Mouse (Mus musculus) heart, embryonic 13.5 days (tissue): ENCODE measurements around the gene Dnah2. TPM values are rescaled to one million over a fixed set of nuclear protein-coding genes. Genes with fewer than 3 reads are reported as not detected.

Experiments
- ATAC-seq: fragments of 200-750 bp; cut with Nextera tagmentation; 2 replicates; pipeline ENCODE4 v1.8.0; 2017; ENCODE audit warnings: moderate TSS enrichment; ENCODE audit not compliant: insufficient number of reproducible peaks, low FRiP score, low TSS enrichment; ENCODE audit errors: extremely low read depth
- H3K27ac ChIP-seq: fragments of 300-500 bp; sonication (generic); replicated peaks from 2 replicates; pipeline ENCODE4 v1.5.1; 2015; ENCODE audit warnings: moderate library complexity, mild to moderate bottlenecking, inconsistent platforms
- H3K27me3 ChIP-seq: fragments of 300-500 bp; sonication (generic); replicated peaks from 2 replicates; pipeline ENCODE4 v1.6.1; 2015; ENCODE audit warnings: mild to moderate bottlenecking, inconsistent platforms
- H3K36me3 ChIP-seq: fragments of 300-500 bp; sonication (generic); 2 replicates; pipeline ENCODE4 v1.6.1; 2015; ENCODE audit warnings: mild to moderate bottlenecking, inconsistent platforms
- H3K4me1 ChIP-seq: fragments of 300-500 bp; sonication (generic); 2 replicates; pipeline ENCODE4 v1.6.1; 2015; ENCODE audit warnings: inconsistent platforms
- H3K4me2 ChIP-seq: fragments of 300-500 bp; sonication (generic); 2 replicates; pipeline ENCODE4 v1.6.1; 2015; ENCODE audit warnings: inconsistent platforms, mild to moderate bottlenecking, moderate library complexity
- H3K4me3 ChIP-seq: fragments of 300-500 bp; sonication (generic); 2 replicates; pipeline ENCODE4 v1.5.1; 2015; ENCODE audit warnings: moderate library complexity, mild to moderate bottlenecking, inconsistent platforms
- H3K9ac ChIP-seq: fragments of 300-500 bp; sonication (generic); 2 replicates; pipeline ENCODE4 v1.6.1; 2015; ENCODE audit warnings: inconsistent platforms, mild to moderate bottlenecking, moderate library complexity
- H3K9me3 ChIP-seq: fragments of 300-500 bp; sonication (generic); 2 replicates; pipeline ENCODE4 v1.6.1; 2016; ENCODE audit warnings: inconsistent platforms
- WGBS: fragments of 180-500 bp; shearing (Covaris S2); methylation state at CpG from one replicate; pipeline ENCODE4 v1.1.7; 2015; ENCODE audit warnings: mixed read lengths; 5-methylcytosine and 5-hydroxymethylcytosine counted together
- microRNA-seq: library from miRNA; unstranded; fragments of <30 nt; microRNA quantifications from one replicate; pipeline ENCODE4, GENCODE M21; 2016
- polyA plus RNA-seq: library from polyadenylated mRNA; unstranded; fragments of >200 nt; fragmentation: Nextera tagmentation; extraction: Ambion mirVana; gene quantifications from 2 replicates; pipeline ENCODE4 v1.2.1, GENCODE M21; 2015

The Dnah2 gene
- polyA plus RNA-seq, 1 experiment from 2014 or later, result 0.07 TPM

DNA sequence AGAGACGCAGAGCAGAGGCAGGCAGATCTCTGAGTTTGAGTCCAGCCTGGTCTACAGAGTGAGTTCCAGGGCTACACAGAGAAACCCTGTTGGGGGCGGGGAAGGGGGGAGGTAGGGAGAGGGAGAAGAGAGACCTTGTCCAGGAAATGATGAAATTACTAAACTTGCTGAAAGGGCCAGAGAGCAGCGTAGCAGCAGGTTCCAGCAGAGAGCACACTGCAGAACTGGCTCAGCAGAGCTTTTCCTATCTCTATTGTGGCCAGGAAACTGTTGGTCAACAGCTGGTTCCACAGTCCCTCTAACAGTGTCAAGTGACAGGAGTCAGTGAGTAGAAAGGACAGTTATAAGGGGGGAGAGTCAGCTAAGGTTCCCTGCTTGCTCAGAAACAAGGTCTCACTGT lies 169.3 kb downstream of the Dnah2 start:
- ATAC-seq, result no peak
- Histone ChIP-seq H3K4me3 (no peak overlapping the region), H3K27me3 (no peaks in the 10 kb centered on the region), H3K9me3 (no peaks in the 10 kb centered on the region), H3K9ac (no peak overlapping the region), H3K36me3 (peaks cover 10% of the 10 kb centered on the region), H3K4me2 (no peak overlapping the region), H3K4me1 (peaks cover 18% of the 10 kb centered on the region), H3K27ac (no peak overlapping the region)
- 78% methylated on average over 3 of the region's 3 CpGs for WGBS

DNA sequence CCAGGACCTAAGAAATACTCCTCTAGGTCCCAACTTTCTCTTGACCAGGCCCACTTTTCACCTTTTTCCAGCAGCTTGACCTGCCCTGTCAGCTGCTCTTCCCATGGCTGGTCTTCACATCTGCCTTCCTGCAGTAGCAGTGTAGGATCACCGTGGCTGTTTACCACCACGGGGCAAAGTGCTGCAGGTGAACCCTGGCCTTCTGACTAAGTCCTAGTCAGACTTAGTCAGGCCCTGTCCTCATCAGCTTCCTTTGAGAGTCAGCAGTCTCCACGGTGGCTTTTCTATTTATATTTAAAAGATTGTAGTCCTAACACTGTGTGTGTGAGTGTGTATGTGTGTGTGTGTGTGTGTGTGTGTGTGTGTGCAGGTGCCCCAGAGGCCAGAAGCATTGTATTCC lies 171.1 kb downstream of the Dnah2 start:
- H3K27ac ChIP-seq, result no peak overlapping the region
- H3K4me2 ChIP-seq, result no peak overlapping the region
- H3K27me3 ChIP-seq, result no peaks in the 10 kb centered on the region
- H3K9me3 ChIP-seq, result no peaks in the 10 kb centered on the region
- peaks cover 23% of the 10 kb centered on the region for H3K4me1 ChIP-seq
- no peak overlapping the region for H3K9ac ChIP-seq
- no peak overlapping the region for H3K4me3 ChIP-seq
- 67% methylated on average over 3 of the region's 3 CpGs for WGBS
- peaks cover 26% of the 10 kb centered on the region for H3K36me3 ChIP-seq
- ATAC-seq, result no peak

DNA sequence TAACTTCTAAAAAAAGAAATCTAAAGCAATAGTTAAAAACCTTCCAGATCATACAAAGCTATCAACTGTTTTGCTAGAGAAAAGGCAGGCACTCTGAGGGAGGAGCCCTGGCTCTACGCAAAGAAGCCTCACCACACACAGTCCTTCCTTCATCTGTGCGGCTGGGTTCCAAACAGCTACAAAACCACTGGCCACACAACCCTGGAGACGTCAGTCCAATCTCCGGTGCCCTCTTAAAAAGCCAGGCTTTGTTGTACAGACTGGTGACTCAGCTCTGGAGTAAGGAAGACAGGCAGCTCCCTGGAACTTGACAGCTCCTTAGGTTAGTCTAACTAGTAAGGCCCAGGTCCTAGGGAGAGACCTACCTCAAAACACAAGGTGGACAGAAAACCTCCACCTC lies 173.3 kb downstream of the Dnah2 start:
- no peak for ATAC-seq
- Histone ChIP-seq H3K27ac (no peak overlapping the region), H3K36me3 (peaks cover 28% of the 10 kb centered on the region), H3K27me3 (no peaks in the 10 kb centered on the region), H3K4me2 (no peak overlapping the region), H3K4me1 (peaks cover 32% of the 10 kb centered on the region), H3K9me3 (no peaks in the 10 kb centered on the region), H3K4me3 (no peak overlapping the region), H3K9ac (no peak overlapping the region)
- 83% methylated on average over 4 of the region's 4 CpGs for WGBS

DNA sequence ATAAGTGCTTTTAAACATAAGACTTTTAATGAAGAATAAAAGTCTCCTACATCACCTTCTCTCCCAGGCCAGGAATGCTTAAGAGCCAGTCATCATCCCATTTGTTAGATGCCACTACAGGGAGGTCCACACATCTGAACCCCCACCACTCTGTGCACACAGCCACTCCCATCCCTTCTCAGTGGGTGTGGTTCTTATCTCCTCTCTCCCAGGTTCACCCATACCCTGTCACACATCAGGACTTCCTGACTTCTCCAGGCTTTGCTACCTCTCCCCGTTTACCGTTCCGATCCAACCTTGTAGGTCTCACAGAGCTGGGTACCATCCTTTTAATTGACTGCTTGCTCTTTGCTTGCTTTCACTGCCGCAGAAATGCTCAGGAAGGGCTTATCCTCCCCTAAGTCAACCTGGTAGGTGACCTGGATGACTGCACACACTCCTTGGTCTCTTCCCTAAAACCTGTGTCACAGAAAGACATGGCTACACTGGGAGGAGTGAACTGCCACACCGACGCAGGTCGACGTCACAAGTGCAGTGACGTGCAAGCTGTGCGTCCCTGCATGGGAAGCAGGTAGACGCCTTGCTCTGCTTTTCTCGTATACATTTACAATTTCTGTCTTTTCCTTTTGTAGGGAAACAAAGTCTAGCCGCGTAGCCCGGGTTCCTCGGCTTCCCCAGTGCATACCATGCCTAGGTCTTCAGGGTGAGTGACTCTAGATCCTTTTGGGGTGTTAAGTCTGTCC lies 175.5 kb downstream of the Dnah2 start:
- no peak for ATAC-seq
- 83% methylated on average over 16 of the region's 16 CpGs for WGBS
- Histone ChIP-seq H3K4me2 (peak overlapping the region; percentile 43), H3K27me3 (no peaks in the 10 kb centered on the region), H3K4me3 (no peak overlapping the region), H3K9me3 (no peaks in the 10 kb centered on the region), H3K9ac (0 out of 2 replicates have a peak overlapping the region, but pooled peaks have one; percentile 55), H3K4me1 (peaks cover 38% of the 10 kb centered on the region), H3K27ac (no peak overlapping the region), H3K36me3 (peaks cover 28% of the 10 kb centered on the region)

DNA sequence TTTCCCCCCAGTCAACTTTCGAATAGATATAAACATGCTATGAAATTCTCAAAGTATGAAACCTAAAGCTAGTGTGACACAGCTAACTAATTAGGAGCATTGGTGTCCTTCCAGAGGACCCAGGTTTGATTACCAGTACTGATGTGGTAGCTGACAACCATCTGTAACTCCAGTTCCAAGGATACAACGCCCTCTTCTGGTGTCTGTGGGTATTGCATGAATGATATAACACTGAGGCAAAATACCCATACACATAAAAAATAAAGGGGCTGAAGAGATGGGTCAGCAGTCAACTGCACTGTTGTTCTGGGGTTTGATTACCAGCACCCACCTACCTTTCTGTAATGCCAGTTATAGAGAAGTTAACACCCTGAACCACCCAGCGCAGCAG lies 176.1 kb downstream of the Dnah2 start:
- Histone ChIP-seq H3K4me2 (peak overlapping the region; percentile 53), H3K36me3 (peaks cover 27% of the 10 kb centered on the region), H3K27me3 (no peaks in the 10 kb centered on the region), H3K9ac (no peak overlapping the region), H3K9me3 (no peaks in the 10 kb centered on the region), H3K4me1 (peaks cover 42% of the 10 kb centered on the region), H3K27ac (peak overlapping the region; percentile 75), H3K4me3 (no peak overlapping the region)
- 52% methylated on average over 3 of the region's 3 CpGs for WGBS
- no peak for ATAC-seq

DNA sequence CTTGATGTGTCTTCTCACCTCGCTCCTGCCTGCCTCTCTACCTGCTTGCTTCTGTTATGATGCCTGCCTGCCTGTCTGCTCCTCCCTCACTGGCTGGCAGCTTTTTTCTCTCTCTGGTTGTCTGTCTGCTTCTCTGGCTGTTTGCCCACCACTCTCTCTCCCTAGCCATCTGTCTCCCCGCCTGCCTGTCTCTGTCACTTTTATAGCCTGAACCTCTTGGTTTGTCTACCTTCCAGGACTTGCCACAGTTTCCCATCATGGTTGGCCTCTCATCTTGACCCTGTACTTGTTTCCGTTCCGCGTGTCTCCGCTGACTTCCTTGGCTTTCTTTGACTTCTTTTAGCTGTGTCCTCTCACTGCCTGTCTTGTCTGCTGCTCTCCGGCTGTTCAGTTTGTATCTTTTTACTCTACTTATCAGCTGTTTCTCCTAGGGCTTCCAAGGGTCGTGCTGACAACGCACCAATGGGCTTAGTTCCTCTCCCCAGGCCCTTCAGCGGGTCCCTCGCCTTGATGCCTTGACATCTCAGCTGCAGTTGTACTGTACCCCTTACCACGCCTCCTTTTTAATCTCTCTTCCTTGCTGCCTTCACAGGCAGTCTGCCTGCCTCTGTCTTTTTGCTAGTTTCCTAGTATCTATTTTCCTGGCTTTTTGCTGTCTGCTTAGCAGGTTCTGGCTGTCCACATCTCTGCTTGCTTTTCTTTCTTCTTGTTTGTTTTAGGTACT lies 176.7 kb downstream of the Dnah2 start:
- no peaks in the 10 kb centered on the region for H3K9me3 ChIP-seq
- no peak for ATAC-seq
- WGBS, result 16% methylated on average over 12 of the region's 12 CpGs
- H3K27me3 ChIP-seq, result no peaks in the 10 kb centered on the region
- peaks cover 48% of the 10 kb centered on the region for H3K4me1 ChIP-seq
- peak overlapping the region; percentile 56 for H3K9ac ChIP-seq
- H3K4me2 ChIP-seq, result peak overlapping the region; percentile 53
- peak overlapping the region; percentile 16; the same call in 1 of the 2 replicates for H3K4me3 ChIP-seq
- peak overlapping the region; percentile 75 for H3K27ac ChIP-seq
- H3K36me3 ChIP-seq, result peaks cover 23% of the 10 kb centered on the region

DNA sequence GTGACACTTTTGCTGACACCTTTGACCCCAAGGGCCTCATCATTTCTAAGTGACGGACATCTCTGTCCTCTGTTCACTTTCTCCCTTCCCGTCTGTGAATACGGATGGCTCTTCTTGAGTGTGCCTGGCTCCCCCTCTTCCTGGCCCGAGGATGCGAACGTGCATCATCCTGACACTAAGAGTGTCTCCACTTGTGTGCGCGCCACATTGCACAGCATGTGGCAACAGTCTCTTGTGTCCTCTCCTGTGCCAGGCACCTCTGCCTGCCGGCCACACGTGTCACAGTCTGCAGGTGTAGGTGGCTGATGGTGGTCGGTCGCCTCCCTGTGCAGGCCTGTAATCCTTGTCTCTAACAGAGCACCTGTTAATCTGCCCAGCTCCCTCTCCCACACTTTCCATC lies 177.3 kb downstream of the Dnah2 start:
- Histone ChIP-seq H3K9ac (peak overlapping the region; percentile 56; the same call in 1 of the 2 replicates), H3K4me3 (no peak overlapping the region), H3K4me1 (peaks cover 52% of the 10 kb centered on the region), H3K4me2 (peak overlapping the region; percentile 53), H3K9me3 (no peaks in the 10 kb centered on the region), H3K27ac (peak overlapping the region; percentile 75), H3K27me3 (no peaks in the 10 kb centered on the region), H3K36me3 (peaks cover 23% of the 10 kb centered on the region)
- no peak for ATAC-seq
- 56% methylated on average over 12 of the region's 12 CpGs for WGBS

DNA sequence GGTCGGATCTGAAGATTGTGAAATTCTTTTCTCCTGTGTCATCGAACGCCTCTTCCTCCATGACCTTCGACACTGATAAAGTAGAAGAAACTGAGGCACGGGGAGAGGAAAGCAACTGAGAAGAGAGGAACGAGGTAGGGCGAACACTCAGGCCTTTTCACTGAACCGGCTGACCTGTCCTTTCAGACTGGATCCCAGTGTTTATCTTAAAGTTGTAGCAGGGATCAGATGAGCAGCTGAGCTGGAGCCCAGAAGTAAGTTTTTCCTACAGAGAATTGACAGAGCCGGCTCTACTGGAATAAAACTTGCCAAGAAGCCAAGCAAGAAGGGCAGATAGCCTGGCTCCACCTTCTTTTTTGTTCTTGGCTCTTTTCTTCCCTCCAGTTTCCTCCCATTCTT lies 178.1 kb downstream of the Dnah2 start:
- H3K4me3 ChIP-seq, result peak overlapping the region; percentile 13
- H3K9me3 ChIP-seq, result no peaks in the 10 kb centered on the region
- WGBS, result 20% methylated on average over 9 of the region's 9 CpGs
- peaks cover 57% of the 10 kb centered on the region for H3K4me1 ChIP-seq
- peak overlapping the region; percentile 75 for H3K27ac ChIP-seq
- H3K27me3 ChIP-seq, result no peaks in the 10 kb centered on the region
- H3K9ac ChIP-seq, result peak overlapping the region; percentile 44; the same call in 1 of the 2 replicates
- ATAC-seq, result no peak
- peak overlapping the region; percentile 53 for H3K4me2 ChIP-seq
- H3K36me3 ChIP-seq, result peaks cover 21% of the 10 kb centered on the region

Small RNA genes within 50 kb of the gene (microRNA-seq; reads per million reads assigned to microRNA genes)
- gene Gm27493, result not detected

Other genes starting within 250 kb of the Dnah2 start
- 13.7 and 15.3 TPM in 2 replicates for gene Cntrob, start 225.3 kb downstream of the Dnah2 start, polyA plus RNA-seq
- 173 and 201 TPM in 2 replicates for gene Trappc1, start 225.1 kb downstream of the Dnah2 start, polyA plus RNA-seq
- gene Kcnab3, start 222.9 kb downstream of the Dnah2 start, polyA plus RNA-seq, result 0.48 and 0.85 TPM in 2 replicates
- 6.2 and 8.3 TPM in 2 replicates for gene Rnf227, start 208.6 kb downstream of the Dnah2 start, polyA plus RNA-seq
- gene Chd3, start 179.7 kb downstream of the Dnah2 start, polyA plus RNA-seq, result 18.0 and 18.8 TPM in 2 replicates
- gene Naa38, start 153.6 kb downstream of the Dnah2 start, polyA plus RNA-seq, result 135 and 139 TPM in 2 replicates
- 21.2 and 21.5 TPM in 2 replicates for gene Cyb5d1, start 153.5 kb downstream of the Dnah2 start, polyA plus RNA-seq
- 40.0 and 40.5 TPM in 2 replicates for gene Tmem88, start 150.9 kb downstream of the Dnah2 start, polyA plus RNA-seq
- gene Kdm6b, start 135.4 kb downstream of the Dnah2 start, polyA plus RNA-seq, result 20.9 and 21.6 TPM in 2 replicates
- gene Efnb3, start 11.1 kb upstream of the Dnah2 start, polyA plus RNA-seq, result 56.2 and 59.9 TPM in 2 replicates
- 16.8 TPM in 2 replicates for gene Wrap53, start 31.1 kb upstream of the Dnah2 start, polyA plus RNA-seq
- 82.6 and 86.5 TPM in 2 replicates for gene Trp53, start 31.2 kb upstream of the Dnah2 start, polyA plus RNA-seq
- 24.5 and 25.0 TPM in 2 replicates for gene Atp1b2, start 56.8 kb upstream of the Dnah2 start, polyA plus RNA-seq
- gene Shbg, start 68.8 kb upstream of the Dnah2 start, polyA plus RNA-seq, result 0.23 and 1.7 TPM in 2 replicates
- gene Sat2, start 72.9 kb upstream of the Dnah2 start, polyA plus RNA-seq, result 17.5 and 18.1 TPM in 2 replicates
- 22.1 and 25.6 TPM in 2 replicates for gene Fxr2, start 83.9 kb upstream of the Dnah2 start, polyA plus RNA-seq
- gene Sox15, start 106.2 kb upstream of the Dnah2 start, polyA plus RNA-seq, result not detected in 2 replicates
- 51.3 and 52.0 TPM in 2 replicates for gene Mpdu1, start 113.5 kb upstream of the Dnah2 start, polyA plus RNA-seq
- 8.8 and 10.5 TPM in 2 replicates for gene Cd68, start 117.0 kb upstream of the Dnah2 start, polyA plus RNA-seq
- 372 and 373 TPM in 2 replicates for gene Eif4a1, start 123.3 kb upstream of the Dnah2 start, polyA plus RNA-seq
- gene Senp3, start 133.0 kb upstream of the Dnah2 start, polyA plus RNA-seq, result 59.2 and 63.5 TPM in 2 replicates
- gene Tnfsf13, start 136.7 kb upstream of the Dnah2 start, polyA plus RNA-seq, result 0.23 and 0.38 TPM in 2 replicates
- 4.7 and 5.7 TPM in 2 replicates for gene Tnfsf12, start 146.7 kb upstream of the Dnah2 start, polyA plus RNA-seq
- 3.3 and 3.4 TPM in 2 replicates for gene Tnfsfm13, start 147.0 kb upstream of the Dnah2 start, polyA plus RNA-seq
- gene Polr2a, start 209.5 kb upstream of the Dnah2 start, polyA plus RNA-seq, result 16.1 and 19.1 TPM in 2 replicates
- 0.19 and 0.51 TPM in 2 replicates for gene Slc35g3, start 212.9 kb upstream of the Dnah2 start, polyA plus RNA-seq
- gene Zbtb4, start 216.8 kb upstream of the Dnah2 start, polyA plus RNA-seq, result 2.7 and 3.1 TPM in 2 replicates
- gene Chrnb1, start 246.8 kb upstream of the Dnah2 start, polyA plus RNA-seq, result 6.8 and 7.9 TPM in 2 replicates